Mouse (Mus musculus): Measurements from ENCODE around the gene Rnf185.

Rnf185 gene

DNA sequence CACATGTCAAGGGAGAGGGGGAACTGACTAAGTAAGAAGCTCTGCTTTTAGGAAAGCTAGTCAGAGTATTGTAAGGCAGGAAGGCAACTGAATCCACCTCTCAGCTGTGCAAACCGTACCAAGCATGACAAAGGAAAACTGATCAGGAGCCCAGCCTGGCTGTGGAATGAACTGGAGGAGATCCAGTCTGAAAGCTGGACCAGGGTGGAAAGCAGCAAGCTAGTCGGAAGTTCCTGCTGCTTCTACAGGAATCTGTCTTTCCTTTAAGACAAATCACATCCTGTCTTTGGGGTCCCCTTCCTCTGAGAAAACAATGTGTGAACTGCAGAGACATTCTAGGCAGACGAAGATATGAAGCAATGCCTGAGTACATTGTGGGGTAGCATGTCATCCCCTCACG lies 33.4 kb downstream of the Rnf185 start:
- no peak for TF ChIP-seq POU5F1 (IDR thresholded peaks at IDR 0.05; ENCODE audit: borderline replicate concordance, low read length)
- no peak for TF ChIP-seq CTCF (conservative IDR thresholded peaks at IDR 0.05; ENCODE audit: low read length)
- no peak for TF ChIP-seq NANOG (IDR thresholded peaks at IDR 0.05; ENCODE audit: borderline replicate concordance, low read length)
- Histone ChIP-seq H3K4me1 (replicated peaks; ENCODE audit: low read depth, low read length) (peaks cover 28% of the 10 kb centered on the region), H3K27me3 (ENCODE audit: insufficient read depth, low read length) (no peaks in the 10 kb centered on the region), H3K36me3 (ENCODE audit: insufficient read depth, low read length) (peaks cover 68% of the 10 kb centered on the region), H3K4me3 (replicated peaks; ENCODE audit: low read length) (no peak overlapping the region), H3K9me3 (ENCODE audit: low read length) (no peaks in the 10 kb centered on the region)

DNA sequence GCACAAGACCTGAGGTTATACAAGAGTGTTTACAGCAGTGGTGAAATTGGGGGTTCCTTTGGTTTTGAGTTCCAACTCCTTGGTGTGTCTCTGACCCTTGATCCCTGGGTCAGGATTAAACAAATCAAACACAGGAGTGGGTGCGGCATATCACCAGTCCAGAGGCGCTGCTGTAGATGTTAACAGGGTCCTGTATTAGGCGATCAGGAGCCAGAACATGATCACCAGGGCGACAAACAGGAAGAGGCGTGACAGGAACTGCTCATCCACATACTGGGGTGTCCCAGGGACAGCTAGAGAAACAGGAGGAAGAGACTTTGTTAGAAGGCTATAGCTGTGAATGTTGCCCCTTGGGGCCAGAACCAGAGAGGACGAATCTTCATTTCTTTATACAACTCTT lies 34.4 kb downstream of the Rnf185 start:
- Histone ChIP-seq H3K27me3 (ENCODE audit: insufficient read depth, low read length) (no peaks in the 10 kb centered on the region), H3K9me3 (ENCODE audit: low read length) (no peaks in the 10 kb centered on the region), H3K4me1 (replicated peaks; ENCODE audit: low read depth, low read length) (peaks cover 28% of the 10 kb centered on the region), H3K36me3 (ENCODE audit: insufficient read depth, low read length) (peaks cover 61% of the 10 kb centered on the region), H3K4me3 (replicated peaks; ENCODE audit: low read length) (no peak overlapping the region)
- TF ChIP-seq POU5F1 (IDR thresholded peaks at IDR 0.05; ENCODE audit: borderline replicate concordance, low read length) (no peak), NANOG (IDR thresholded peaks at IDR 0.05; ENCODE audit: borderline replicate concordance, low read length) (no peak), CTCF (conservative IDR thresholded peaks at IDR 0.05; ENCODE audit: low read length) (no peak)

DNA sequence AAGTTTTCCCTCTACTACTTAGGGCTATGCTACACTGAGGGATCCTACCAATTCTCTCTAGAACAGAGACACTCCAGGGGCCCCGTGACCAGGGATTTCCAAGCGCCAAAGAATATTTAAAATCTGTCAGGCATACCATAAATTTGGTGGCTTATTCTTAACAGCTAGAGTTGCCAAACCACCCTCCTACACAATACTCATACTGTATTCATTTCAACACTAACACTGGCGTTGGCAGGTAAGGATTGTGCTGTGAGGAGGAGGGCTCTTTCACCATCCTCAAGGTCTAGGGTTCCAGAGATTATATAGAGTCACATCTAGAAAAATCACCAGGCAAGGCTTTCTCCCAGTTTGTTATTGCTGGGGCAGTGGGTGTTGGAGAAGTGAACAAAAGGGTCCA lies 35.8 kb downstream of the Rnf185 start:
- Histone ChIP-seq H3K4me3 (replicated peaks; ENCODE audit: low read length) (no peak overlapping the region), H3K36me3 (ENCODE audit: insufficient read depth, low read length) (peaks cover 57% of the 10 kb centered on the region), H3K9me3 (ENCODE audit: low read length) (no peaks in the 10 kb centered on the region), H3K27me3 (ENCODE audit: insufficient read depth, low read length) (no peaks in the 10 kb centered on the region), H3K4me1 (replicated peaks; ENCODE audit: low read depth, low read length) (peaks cover 28% of the 10 kb centered on the region)
- TF ChIP-seq POU5F1 (IDR thresholded peaks at IDR 0.05; ENCODE audit: borderline replicate concordance, low read length) (no peak), NANOG (IDR thresholded peaks at IDR 0.05; ENCODE audit: borderline replicate concordance, low read length) (no peak), CTCF (conservative IDR thresholded peaks at IDR 0.05; ENCODE audit: low read length) (no peak)

DNA sequence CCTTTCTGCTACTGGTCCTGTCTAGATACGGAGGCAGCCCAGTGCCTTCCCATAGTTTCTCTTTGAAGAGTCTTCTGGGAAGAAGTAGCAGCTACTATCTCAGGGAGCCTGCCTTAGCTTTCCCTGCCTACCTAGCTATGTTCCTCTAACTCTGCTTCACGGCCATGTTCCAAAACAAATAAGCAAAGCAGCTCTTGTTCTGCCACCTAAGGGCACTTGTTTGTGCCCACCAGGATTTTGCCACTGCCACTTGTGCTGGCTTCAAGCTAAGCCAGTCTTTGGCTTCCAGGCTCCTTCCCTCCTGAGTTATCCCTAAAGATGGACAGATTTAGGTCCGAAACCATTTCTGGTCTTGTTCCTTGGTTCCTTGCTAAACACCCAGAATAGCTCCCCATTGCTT lies 40.1 kb downstream of the Rnf185 start:
- TF ChIP-seq NANOG (IDR thresholded peaks at IDR 0.05; ENCODE audit: borderline replicate concordance, low read length), result no peak
- TF ChIP-seq POU5F1 (IDR thresholded peaks at IDR 0.05; ENCODE audit: borderline replicate concordance, low read length), result no peak
- no peak for TF ChIP-seq CTCF (conservative IDR thresholded peaks at IDR 0.05; ENCODE audit: low read length)
- Histone ChIP-seq H3K9me3 (ENCODE audit: low read length) (no peaks in the 10 kb centered on the region), H3K4me1 (replicated peaks; ENCODE audit: low read depth, low read length) (peaks cover 31% of the 10 kb centered on the region), H3K4me3 (replicated peaks; ENCODE audit: low read length) (no peak overlapping the region), H3K36me3 (ENCODE audit: insufficient read depth, low read length) (peaks cover 31% of the 10 kb centered on the region), H3K27me3 (ENCODE audit: insufficient read depth, low read length) (no peaks in the 10 kb centered on the region)

DNA sequence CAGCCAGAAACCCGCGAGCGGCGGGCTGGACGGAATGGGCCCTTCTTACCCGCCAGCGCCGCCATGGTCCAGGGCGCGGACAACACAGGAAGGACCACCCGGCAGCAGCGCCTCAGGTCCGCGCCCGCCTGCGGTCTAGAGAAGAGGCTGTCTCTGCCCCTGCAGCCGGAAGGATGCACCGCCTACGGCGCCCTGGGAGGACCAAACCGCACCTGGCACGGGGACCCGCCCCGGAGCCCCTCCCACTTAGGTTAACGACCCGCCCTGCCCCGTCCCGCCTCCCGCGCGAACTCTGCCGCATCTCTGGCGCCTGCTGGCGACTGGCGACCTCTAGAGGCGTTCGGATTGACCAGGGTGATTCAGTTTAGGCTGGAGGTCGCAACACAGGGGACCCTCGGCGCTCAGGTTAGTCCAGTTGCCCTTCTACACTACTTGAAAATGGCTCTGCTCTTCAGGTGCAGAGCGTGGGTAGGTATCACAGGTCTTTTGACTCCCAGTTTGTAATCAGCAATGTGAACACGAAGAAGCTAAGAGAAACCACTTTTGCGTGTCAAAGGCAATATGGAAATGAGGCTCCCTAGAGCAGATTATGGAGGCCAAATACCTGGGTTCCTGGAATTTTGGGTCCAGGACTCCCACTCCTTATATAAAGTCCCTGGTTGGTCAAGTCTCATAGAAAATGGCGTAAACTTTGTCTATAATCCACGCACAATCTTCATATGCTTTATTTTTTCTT lies 43.0 kb downstream of the Rnf185 start, which contains the start of gene Limk2:
Gene Limk2, minus strand, starts transcription at position 193 of the 736 bp plus-strand sequence.
- TF ChIP-seq NANOG (IDR thresholded peaks at IDR 0.05; ENCODE audit: borderline replicate concordance, low read length) (no peak), CTCF (conservative IDR thresholded peaks at IDR 0.05; ENCODE audit: low read length) (peak; percentile 27), POU5F1 (IDR thresholded peaks at IDR 0.05; ENCODE audit: borderline replicate concordance, low read length) (no peak)
- Histone ChIP-seq H3K27me3 (ENCODE audit: insufficient read depth, low read length) (no peaks in the 10 kb centered on the region), H3K4me1 (replicated peaks; ENCODE audit: low read depth, low read length) (peaks cover 44% of the 10 kb centered on the region), H3K4me3 (replicated peaks; ENCODE audit: low read length) (peak within 1 kb of the TSS; percentile 95), H3K9me3 (ENCODE audit: low read length) (no peaks in the 10 kb centered on the region), H3K36me3 (ENCODE audit: insufficient read depth, low read length) (peaks cover 29% of the 10 kb centered on the region)

DNA sequence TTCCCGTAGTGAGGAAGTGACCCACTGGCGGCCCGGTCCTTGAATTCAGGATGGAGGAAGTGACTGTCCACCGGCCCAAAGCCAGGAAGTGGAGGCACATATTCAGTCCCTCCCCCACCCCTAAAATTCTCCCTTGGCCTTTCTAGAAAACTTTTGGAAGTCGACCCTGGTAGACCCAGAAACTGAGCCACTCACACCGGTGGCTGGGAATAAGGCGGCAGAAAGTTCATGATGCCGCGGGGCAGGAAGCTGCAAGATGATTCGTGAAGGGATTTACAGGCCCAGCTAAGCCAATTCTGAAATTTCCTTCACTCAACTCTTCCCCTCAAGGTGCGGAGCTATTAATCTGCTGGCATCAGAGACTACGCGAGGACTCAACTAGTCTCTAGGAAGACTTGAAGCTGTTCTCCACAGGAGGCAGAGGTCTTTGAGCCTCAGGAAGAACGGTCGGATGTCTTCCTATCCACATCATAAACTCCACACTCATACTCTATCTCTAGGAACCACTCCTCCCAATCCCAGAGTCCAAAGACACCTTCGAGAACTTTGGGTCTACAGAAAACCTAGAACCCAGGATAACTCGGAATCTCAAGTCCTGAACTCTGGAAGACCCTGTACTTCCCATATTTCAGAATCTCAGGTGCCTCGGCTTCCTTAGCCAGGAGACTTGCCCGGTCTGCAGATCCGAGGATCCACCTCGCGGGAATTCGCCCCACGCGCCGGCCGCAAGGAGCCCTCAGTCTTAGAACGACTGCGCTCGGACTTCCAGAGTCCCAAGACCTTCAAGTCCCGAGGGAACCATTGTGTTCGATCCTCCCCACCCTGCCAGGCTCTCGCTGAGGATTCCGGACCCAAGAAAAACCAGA lies 43.8 kb downstream of the Rnf185 start:
- Histone ChIP-seq H3K36me3 (ENCODE audit: insufficient read depth, low read length) (peaks cover 24% of the 10 kb centered on the region), H3K27me3 (ENCODE audit: insufficient read depth, low read length) (no peaks in the 10 kb centered on the region), H3K4me1 (replicated peaks; ENCODE audit: low read depth, low read length) (peaks cover 48% of the 10 kb centered on the region), H3K9me3 (ENCODE audit: low read length) (no peaks in the 10 kb centered on the region), H3K4me3 (replicated peaks; ENCODE audit: low read length) (peak overlapping the region; percentile 95)
- TF ChIP-seq CTCF (conservative IDR thresholded peaks at IDR 0.05; ENCODE audit: low read length), result no peak
- no peak for TF ChIP-seq POU5F1 (IDR thresholded peaks at IDR 0.05; ENCODE audit: borderline replicate concordance, low read length)
- TF ChIP-seq NANOG (IDR thresholded peaks at IDR 0.05; ENCODE audit: borderline replicate concordance, low read length), result no peak

DNA sequence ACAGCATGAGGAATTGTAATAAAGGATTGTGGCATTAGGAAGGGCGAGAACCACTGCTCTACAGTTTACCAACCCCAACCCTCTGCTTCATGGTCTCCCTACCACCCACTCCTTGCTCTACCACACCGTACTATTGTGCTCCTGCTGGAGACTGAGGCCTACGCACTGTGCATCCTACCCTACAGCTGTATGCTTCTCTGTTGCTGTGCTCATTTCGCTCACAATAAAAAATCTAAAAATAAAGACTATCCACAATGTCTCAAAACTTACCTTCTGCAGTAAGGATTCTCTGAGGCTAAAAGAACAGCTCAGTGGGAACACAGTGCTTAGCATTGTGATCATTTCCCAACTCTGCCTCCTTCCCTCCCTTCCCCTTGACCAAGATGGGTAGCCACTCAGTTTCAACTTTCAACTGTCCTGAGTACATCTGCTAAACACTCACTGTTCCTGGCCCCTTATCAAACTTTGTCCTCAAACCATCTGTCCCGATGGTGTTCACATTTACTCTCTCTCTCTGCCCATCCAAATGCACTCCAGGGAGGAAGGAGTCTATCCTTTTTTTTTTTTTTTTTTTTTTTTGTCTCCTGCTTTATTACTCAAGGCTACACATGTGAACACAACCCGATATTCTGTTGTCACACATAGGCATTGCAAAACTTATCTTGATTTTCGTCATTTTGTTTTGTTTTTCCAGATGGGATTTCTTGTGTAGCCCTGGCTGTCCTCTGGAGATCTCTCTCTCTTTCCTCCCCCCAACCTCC lies 47.7 kb downstream of the Rnf185 start:
- TF ChIP-seq CTCF (conservative IDR thresholded peaks at IDR 0.05; ENCODE audit: low read length), result no peak
- TF ChIP-seq POU5F1 (IDR thresholded peaks at IDR 0.05; ENCODE audit: borderline replicate concordance, low read length), result no peak
- TF ChIP-seq NANOG (IDR thresholded peaks at IDR 0.05; ENCODE audit: borderline replicate concordance, low read length), result no peak

DNA sequence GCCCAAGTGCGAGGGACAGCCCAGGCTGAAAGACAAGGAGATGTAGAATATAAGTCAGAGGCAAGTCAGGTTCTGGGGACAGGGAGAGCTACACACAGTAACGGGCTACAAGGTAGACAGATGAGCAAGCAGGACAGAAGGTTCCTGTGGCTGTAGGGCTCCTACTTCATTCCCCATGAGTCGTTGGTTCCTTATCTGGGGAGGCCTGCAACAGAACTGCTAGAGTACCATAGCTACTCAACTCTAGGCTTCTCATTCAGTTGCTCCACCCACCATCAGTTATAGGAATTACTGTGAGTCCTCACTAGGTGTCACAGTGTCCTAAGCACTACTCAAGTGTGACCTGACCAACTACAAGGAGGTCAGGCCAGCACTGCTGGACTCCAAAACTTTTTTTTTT lies 49.1 kb downstream of the Rnf185 start:
- no peak overlapping the region for H3K4me3 ChIP-seq (replicated peaks; ENCODE audit: low read length)
- no peaks in the 10 kb centered on the region for H3K9me3 ChIP-seq (ENCODE audit: low read length)
- peaks cover 24% of the 10 kb centered on the region for H3K36me3 ChIP-seq (ENCODE audit: insufficient read depth, low read length)
- TF ChIP-seq POU5F1 (IDR thresholded peaks at IDR 0.05; ENCODE audit: borderline replicate concordance, low read length) (no peak), NANOG (IDR thresholded peaks at IDR 0.05; ENCODE audit: borderline replicate concordance, low read length) (no peak), CTCF (conservative IDR thresholded peaks at IDR 0.05; ENCODE audit: low read length) (no peak)
- H3K27me3 ChIP-seq (ENCODE audit: insufficient read depth, low read length), result no peaks in the 10 kb centered on the region
- H3K4me1 ChIP-seq (replicated peaks; ENCODE audit: low read depth, low read length), result peaks cover 56% of the 10 kb centered on the region

More for the DNA sequence above, 47.7 kb downstream of the Rnf185 start:
- H3K4me1 ChIP-seq (replicated peaks; ENCODE audit: low read depth, low read length), result peaks cover 54% of the 10 kb centered on the region
- H3K9me3 ChIP-seq (ENCODE audit: low read length), result no peaks in the 10 kb centered on the region
- H3K4me3 ChIP-seq (replicated peaks; ENCODE audit: low read length), result no peak overlapping the region
- H3K36me3 ChIP-seq (ENCODE audit: insufficient read depth, low read length), result peaks cover 24% of the 10 kb centered on the region
- no peaks in the 10 kb centered on the region for H3K27me3 ChIP-seq (ENCODE audit: insufficient read depth, low read length)

All from E14TG2a.4 (cell line).